Mouse (Mus musculus) intestine, embryonic 14.5 days (tissue): ENCODE data around the gene Mab21l2. TPM values are rescaled to one million over a fixed set of nuclear protein-coding genes. Genes with fewer than 3 reads are reported as not detected.

ENCODE experiments used
- ATAC-seq: fragments of 200-750 bp; cut with Nextera tagmentation; replicated peaks from 2 replicates; pipeline ENCODE4 v1.8.0; 2017; ENCODE audit warnings: low read depth, moderate number of reproducible peaks, moderate TSS enrichment, moderate library complexity; ENCODE audit not compliant: low FRiP score, low TSS enrichment
- DNase-seq: peaks from one replicate; pipeline ENCODE4 v3.0.0-alpha.2; 2018; ENCODE audit warnings: low spot score
- H3K27ac ChIP-seq: fragments of 300-500 bp; sonication (generic); 2 replicates; pipeline ENCODE4 v1.5.1; 2014; ENCODE audit warnings: low read depth, mild to moderate bottlenecking, control low read depth
- H3K27me3 ChIP-seq: fragments of 300-500 bp; sonication (generic); replicated peaks from 2 replicates; pipeline ENCODE4 v1.6.1; 2014; ENCODE audit warnings: low read length, control low read depth; ENCODE audit not compliant: control insufficient read depth, insufficient read depth
- H3K36me3 ChIP-seq: fragments of 300-500 bp; sonication (generic); 2 replicates; pipeline ENCODE4 v1.6.1; 2014; ENCODE audit warnings: low read length, control low read depth; ENCODE audit not compliant: control insufficient read depth, insufficient read depth
- H3K4me1 ChIP-seq: fragments of 300-500 bp; sonication (generic); replicated peaks from 2 replicates; pipeline ENCODE4 v1.6.1; 2014; ENCODE audit warnings: low read length, control low read depth, mixed read lengths; ENCODE audit not compliant: control insufficient read depth, insufficient read depth
- H3K4me2 ChIP-seq: fragments of 300-500 bp; sonication (generic); 2 replicates; pipeline ENCODE4 v1.6.1; 2014; ENCODE audit warnings: low read length
- H3K4me3 ChIP-seq: fragments of 300-500 bp; sonication (generic); 2 replicates; pipeline ENCODE4 v1.5.1; 2014; ENCODE audit warnings: low read depth, low read length, control low read depth, mixed read lengths
- H3K9ac ChIP-seq: fragments of 300-500 bp; sonication (generic); 2 replicates; pipeline ENCODE4 v1.6.1; 2014; ENCODE audit warnings: mild to moderate bottlenecking, low read length
- H3K9me3 ChIP-seq: fragments of 300-500 bp; sonication (generic); 2 replicates; pipeline ENCODE4 v1.6.1; 2016; ENCODE audit warnings: low read length, control low read depth; ENCODE audit not compliant: control insufficient read depth
- WGBS: fragments of 180-500 bp; shearing (Covaris S2); extraction: QIAGEN DNeasy Blood & Tissue Kit; methylation state at CpG from one replicate; pipeline ENCODE4 v1.1.7; 2014; 5-methylcytosine and 5-hydroxymethylcytosine counted together
- polyA plus RNA-seq: library from polyadenylated mRNA; unstranded; fragments of >200 nt; fragmentation: Nextera tagmentation; extraction: Ambion mirVana; gene quantifications from 2 replicates; pipeline ENCODE4 v1.2.1, GENCODE M21; 2014

The Mab21l2 gene
- polyA plus RNA-seq, 1 experiment from 2014 or later: 178 TPM

DNA sequence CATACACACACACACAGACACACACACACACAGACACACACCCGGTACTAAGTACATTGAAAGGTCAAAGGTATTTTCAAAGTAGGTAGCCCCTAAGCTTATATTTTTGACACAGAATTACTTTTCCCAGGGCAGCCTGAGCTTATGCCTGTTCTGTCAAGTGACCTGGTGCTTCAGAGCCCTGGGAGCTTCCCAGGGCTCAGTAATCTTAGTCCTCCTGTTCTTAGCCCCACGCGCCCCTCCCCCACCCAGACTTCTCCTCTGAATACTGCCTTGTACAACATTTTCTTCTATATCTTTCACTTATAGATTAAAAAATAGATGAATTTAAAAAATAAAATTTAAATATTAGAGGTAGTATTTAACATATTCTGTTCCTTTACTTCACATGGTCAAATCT lies 3.6 kb downstream of the Mab21l2 start:
- Histone ChIP-seq H3K36me3 (no peaks in the 10 kb centered on the region), H3K4me2 (peak overlapping the region; percentile 26), H3K4me3 (peak overlapping the region; percentile 64), H3K4me1 (no peaks in the 10 kb centered on the region; the same call in 1 of the 2 replicates), H3K27me3 (no peaks in the 10 kb centered on the region), H3K9me3 (no peaks in the 10 kb centered on the region), H3K9ac (peak overlapping the region; percentile 90), H3K27ac (peak overlapping the region; percentile 88)
- ATAC-seq (no peak), DNase-seq (peak; percentile 78)
- 21% methylated on average over 3 of the region's 3 CpGs for WGBS

- ATAC-seq (no peak), DNase-seq (no peak)
- H3K9ac ChIP-seq: peak overlapping the region; percentile 83
- peaks cover 12% of the 10 kb centered on the region; the same call in 1 of the 2 replicates for H3K4me1 ChIP-seq
- H3K9me3 ChIP-seq: no peaks in the 10 kb centered on the region
- peak overlapping the region; percentile 80 for H3K27ac ChIP-seq
- H3K4me2 ChIP-seq: peak overlapping the region; percentile 60
- peak overlapping the region; percentile 60 for H3K4me3 ChIP-seq
- no peaks in the 10 kb centered on the region for H3K27me3 ChIP-seq
- H3K36me3 ChIP-seq: no peaks in the 10 kb centered on the region
- WGBS: 33% methylated on average over 1 of the region's 1 CpGs
Measured at GRCm38 (mm10) chr3:86541863-86542397, 6.5 kb downstream of the Mab21l2 start.

DNA sequence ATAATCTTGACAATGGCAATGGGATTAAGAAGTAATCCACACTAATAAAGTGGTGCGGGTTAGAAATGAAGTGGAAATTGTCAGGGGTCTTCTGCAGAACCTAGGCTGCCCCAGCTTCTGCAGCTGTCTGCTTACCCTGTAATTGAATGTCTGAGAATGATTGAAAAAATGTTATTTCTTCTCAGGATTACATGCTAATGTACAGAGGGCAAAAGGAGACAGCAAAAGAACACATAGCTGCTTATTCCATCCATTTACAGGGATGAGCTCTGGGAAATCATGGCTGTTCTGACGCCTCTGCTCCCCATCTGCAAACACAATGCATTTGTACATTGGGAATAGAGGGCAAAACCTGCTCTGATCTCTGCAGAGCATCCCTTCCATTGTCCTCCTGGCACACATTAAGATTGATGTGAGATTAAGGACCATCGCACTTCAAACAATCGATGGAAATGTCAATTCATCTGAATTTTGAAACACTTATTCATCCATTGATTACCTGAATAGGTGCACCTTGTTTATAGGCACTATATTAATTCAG lies 7.3 kb downstream of the Mab21l2 start:
- H3K9me3 ChIP-seq: no peaks in the 10 kb centered on the region
- no peaks in the 10 kb centered on the region for H3K27me3 ChIP-seq
- H3K4me1 ChIP-seq: peaks cover 12% of the 10 kb centered on the region; the same call in 1 of the 2 replicates
- H3K4me3 ChIP-seq: peak overlapping the region; percentile 28; the same call in 1 of the 2 replicates
- H3K27ac ChIP-seq: peak overlapping the region; percentile 57; the same call in 1 of the 2 replicates
- no peaks in the 10 kb centered on the region for H3K36me3 ChIP-seq
- 53% methylated on average over 4 of the region's 4 CpGs for WGBS
- DNase-seq: no peak
- peak overlapping the region; percentile 44 for H3K9ac ChIP-seq
- peak overlapping the region; percentile 60 for H3K4me2 ChIP-seq
- no peak for ATAC-seq

DNA sequence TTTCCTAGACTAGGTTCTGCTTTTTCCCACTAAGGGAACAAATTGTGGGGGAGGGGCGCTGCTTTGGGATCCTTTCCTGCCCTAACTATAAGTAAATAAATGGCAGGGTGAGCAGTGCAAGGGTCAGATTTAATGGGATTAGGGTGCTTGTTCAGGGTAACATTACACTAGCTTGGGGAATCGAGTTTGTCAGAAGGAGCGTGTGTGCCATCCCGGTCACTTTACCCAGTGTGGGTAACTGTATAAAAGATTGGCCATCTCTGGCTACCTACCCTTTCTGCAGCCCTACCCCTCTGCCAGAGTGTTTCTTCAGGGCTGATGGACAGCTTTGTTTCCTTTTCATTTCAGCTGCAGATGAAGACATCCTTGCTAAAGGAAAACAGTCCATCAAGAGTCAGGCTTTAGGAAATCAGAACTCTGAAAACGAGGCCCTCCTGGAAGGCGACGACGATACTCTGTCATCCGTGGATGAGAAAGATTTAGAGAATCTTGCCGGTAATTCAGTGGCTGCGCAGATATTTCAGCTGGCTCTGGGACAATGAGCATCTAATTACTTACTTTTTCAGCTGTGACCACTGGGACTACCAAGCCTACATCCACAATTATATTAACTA lies 8.8 kb downstream of the Mab21l2 start:
- ATAC-seq (peak; percentile 20; the same call in 1 of the 2 replicates), DNase-seq (peak; percentile 65)
- 29% methylated on average over 11 of the region's 11 CpGs for WGBS
- H3K27ac ChIP-seq: peak overlapping the region; percentile 54; the same call in 1 of the 2 replicates
- H3K4me2 ChIP-seq: peak overlapping the region; percentile 42
- H3K9ac ChIP-seq: peak overlapping the region; percentile 11; the same call in 1 of the 2 replicates
- peak overlapping the region; percentile 20 for H3K4me3 ChIP-seq
- peaks cover 12% of the 10 kb centered on the region; the same call in 1 of the 2 replicates for H3K4me1 ChIP-seq
- H3K9me3 ChIP-seq: no peaks in the 10 kb centered on the region
- no peaks in the 10 kb centered on the region for H3K27me3 ChIP-seq
- no peaks in the 10 kb centered on the region for H3K36me3 ChIP-seq

GRCm38 (mm10) chr3:86538645-86539554 lies 9.5 kb downstream of the Mab21l2 start:
- Histone ChIP-seq H3K36me3 (no peaks in the 10 kb centered on the region), H3K27ac (peak overlapping the region; percentile 54), H3K4me3 (no peak overlapping the region), H3K9ac (no peak overlapping the region), H3K9me3 (no peaks in the 10 kb centered on the region), H3K27me3 (no peaks in the 10 kb centered on the region), H3K4me2 (peak overlapping the region; percentile 42), H3K4me1 (peaks cover 12% of the 10 kb centered on the region; the same call in 1 of the 2 replicates)
- DNase-seq (peak; percentile 64), ATAC-seq (peak; percentile 38; the same call in 1 of the 2 replicates)
- WGBS: 26% methylated on average over 13 of the region's 13 CpGs

DNA sequence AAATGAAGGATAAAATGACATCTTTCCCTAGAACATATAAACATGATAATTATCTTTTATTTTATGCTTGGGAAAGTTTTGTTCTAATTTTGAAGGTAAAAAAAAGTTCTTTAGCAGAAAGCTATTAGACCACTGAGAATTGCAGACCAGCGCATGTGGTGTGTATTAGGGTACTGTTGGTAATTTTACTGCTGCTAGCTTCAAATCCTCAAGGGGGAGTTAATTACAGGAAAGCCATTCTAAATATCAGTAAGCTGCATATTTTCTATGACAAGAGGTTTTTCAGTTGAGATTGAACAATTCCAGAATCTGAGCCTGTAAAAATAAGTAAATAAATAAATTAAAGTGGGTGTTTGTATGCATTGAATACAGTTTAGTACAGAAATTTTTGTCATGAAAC lies 11.7 kb downstream of the Mab21l2 start:
- ATAC-seq (no peak), DNase-seq (no peak)
- H3K36me3 ChIP-seq: peaks cover 8% of the 10 kb centered on the region
- H3K4me1 ChIP-seq: peaks cover 12% of the 10 kb centered on the region; the same call in 1 of the 2 replicates
- 83% methylated on average over 1 of the region's 1 CpGs for WGBS
- no peak overlapping the region for H3K9ac ChIP-seq
- H3K27me3 ChIP-seq: no peaks in the 10 kb centered on the region
- H3K27ac ChIP-seq: no peak overlapping the region
- H3K4me2 ChIP-seq: no peak overlapping the region
- H3K4me3 ChIP-seq: no peak overlapping the region
- no peaks in the 10 kb centered on the region for H3K9me3 ChIP-seq

GRCm38 (mm10) chr3:86531531-86532269 lies 16.7 kb downstream of the Mab21l2 start:
- no peak overlapping the region for H3K27ac ChIP-seq
- peaks cover 11% of the 10 kb centered on the region for H3K36me3 ChIP-seq
- no peak overlapping the region for H3K4me2 ChIP-seq
- WGBS: 74% methylated on average over 16 of the region's 16 CpGs
- H3K4me3 ChIP-seq: no peak overlapping the region
- H3K9me3 ChIP-seq: no peaks in the 10 kb centered on the region
- no peak for DNase-seq
- H3K27me3 ChIP-seq: no peaks in the 10 kb centered on the region
- no peaks in the 10 kb centered on the region for H3K4me1 ChIP-seq
- no peak for ATAC-seq
- H3K9ac ChIP-seq: no peak overlapping the region
